Mouse (Mus musculus) limb, embryonic 11.5 days (tissue): ENCODE results near the gene Kif5c. TPM values are rescaled to one million over a fixed set of nuclear protein-coding genes. Genes with fewer than 3 reads are reported as not detected.

Experiments
- ATAC-seq: fragments of 200-750 bp; cut with Nextera tagmentation; 2 replicates; pipeline ENCODE4 v1.8.0; 2017; ENCODE audit warnings: low read depth; ENCODE audit not compliant: insufficient number of reproducible peaks, low FRiP score, low TSS enrichment
- DNase-seq: peaks from one replicate; pipeline ENCODE4 v3.0.0-alpha.2; 2015; ENCODE audit warnings: low spot score
- H3K27ac ChIP-seq: fragments of 300-500 bp; sonication (generic); replicated peaks from 2 replicates; pipeline ENCODE4 v1.5.1; 2014; ENCODE audit warnings: low read depth, mild to moderate bottlenecking, low read length
- H3K27me3 ChIP-seq: fragments of 300-500 bp; sonication (generic); 2 replicates; pipeline ENCODE4 v1.6.1; 2014; ENCODE audit warnings: mild to moderate bottlenecking, low read length, mixed read lengths; ENCODE audit not compliant: control insufficient read depth, insufficient read depth
- H3K36me3 ChIP-seq: fragments of 300-500 bp; sonication (generic); 2 replicates; pipeline ENCODE4 v1.6.1; 2014; ENCODE audit warnings: mild to moderate bottlenecking, low read length, moderate library complexity, mixed read lengths; ENCODE audit not compliant: control insufficient read depth, insufficient read depth
- H3K4me1 ChIP-seq: fragments of 300-500 bp; sonication (generic); 2 replicates; pipeline ENCODE4 v1.6.1; 2014; ENCODE audit warnings: low read length, mixed read lengths; ENCODE audit not compliant: control insufficient read depth, insufficient read depth
- H3K4me2 ChIP-seq: fragments of 300-500 bp; sonication (generic); 2 replicates; pipeline ENCODE4 v1.6.1; 2014; ENCODE audit warnings: low read depth, mild to moderate bottlenecking, moderate library complexity; ENCODE audit not compliant: severe bottlenecking
- H3K4me3 ChIP-seq: fragments of 300-500 bp; sonication (generic); 2 replicates; pipeline ENCODE4 v1.5.1; 2014; ENCODE audit warnings: low read depth, low read length
- H3K9ac ChIP-seq: fragments of 300-500 bp; sonication (generic); 2 replicates; pipeline ENCODE4 v1.6.1; 2014; ENCODE audit warnings: mild to moderate bottlenecking, low read length
- H3K9me3 ChIP-seq: fragments of 300-500 bp; sonication (generic); 2 replicates; pipeline ENCODE4 v1.6.1; 2016; ENCODE audit warnings: low read length; ENCODE audit not compliant: control insufficient read depth
- WGBS: fragments of 180-500 bp; shearing (Covaris S2); extraction: QIAGEN DNeasy Blood & Tissue Kit; methylation state at CpG from one replicate; pipeline ENCODE4 v1.1.7; 2014; 5-methylcytosine and 5-hydroxymethylcytosine counted together
- polyA plus RNA-seq: library from polyadenylated mRNA; unstranded; fragments of >200 nt; fragmentation: Nextera tagmentation; extraction: Ambion mirVana; gene quantifications from 2 replicates; pipeline ENCODE4 v1.2.1, GENCODE M21; 2014

Kif5c gene
- 15.2 TPM in 2 replicates for polyA plus RNA-seq

DNA sequence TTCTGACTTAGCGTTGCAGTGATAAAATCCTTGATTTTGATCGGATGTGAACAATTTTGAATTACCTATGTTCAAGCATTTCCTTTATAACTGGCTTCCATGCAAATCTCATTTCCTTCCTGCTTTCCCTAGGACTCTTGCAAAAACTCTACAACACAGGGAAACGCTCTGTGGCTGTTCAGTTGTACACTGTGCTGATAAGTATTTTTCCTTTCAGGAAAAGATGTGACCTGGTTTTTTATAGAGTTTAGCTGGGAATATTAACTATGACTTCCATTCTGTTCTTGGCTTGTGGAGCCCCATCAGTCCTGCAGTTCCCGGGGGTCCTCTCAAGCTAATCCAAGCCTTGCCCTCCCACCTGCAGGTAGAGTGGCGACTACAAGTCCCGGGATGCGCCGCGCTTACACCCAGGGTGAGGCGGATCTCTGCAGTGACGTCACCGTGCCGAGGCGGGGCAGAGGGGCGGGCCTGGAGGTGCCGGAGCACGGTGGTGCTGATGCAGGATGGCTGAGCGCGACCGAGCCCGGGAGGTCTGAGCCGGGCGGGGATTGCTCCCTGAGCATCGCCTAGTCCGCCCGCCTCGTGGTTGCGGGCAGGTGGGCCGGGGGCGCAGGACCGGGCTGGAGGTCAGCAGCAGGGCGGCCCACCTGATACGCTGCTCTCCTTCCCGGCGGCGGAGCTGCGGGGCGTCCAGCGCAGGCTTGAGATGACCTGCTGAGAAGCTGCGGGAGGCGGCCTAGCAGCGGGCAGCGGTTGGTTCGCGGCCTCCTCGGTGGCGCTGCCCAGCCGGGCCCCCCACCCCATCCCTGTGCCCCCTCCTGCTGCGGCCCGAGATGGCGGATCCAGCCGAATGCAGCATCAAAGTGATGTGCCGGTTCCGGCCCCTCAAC, at the start of gene Kif5c:
Gene Kif5c, plus strand, starts transcription at position 470 of the 890 bp plus-strand sequence.
- DNase-seq (peak; percentile 97), ATAC-seq (peak; percentile 97)
- Histone ChIP-seq H3K4me1 (peaks cover 5% of the 10 kb centered on the region; the same call in 1 of the 2 replicates), H3K4me3 (peak within 1 kb of the TSS; percentile 89), H3K9ac (peak within 1 kb of the TSS; percentile 76), H3K9me3 (no peaks in the 10 kb centered on the region), H3K36me3 (no peaks in the 10 kb centered on the region; the same call in 1 of the 2 replicates), H3K27me3 (no peaks in the 10 kb centered on the region), H3K27ac (no peak within 1 kb of the TSS), H3K4me2 (peak within 1 kb of the TSS; percentile 87)
- WGBS, result 5% methylated on average over 50 of the region's 54 CpGs

DNA sequence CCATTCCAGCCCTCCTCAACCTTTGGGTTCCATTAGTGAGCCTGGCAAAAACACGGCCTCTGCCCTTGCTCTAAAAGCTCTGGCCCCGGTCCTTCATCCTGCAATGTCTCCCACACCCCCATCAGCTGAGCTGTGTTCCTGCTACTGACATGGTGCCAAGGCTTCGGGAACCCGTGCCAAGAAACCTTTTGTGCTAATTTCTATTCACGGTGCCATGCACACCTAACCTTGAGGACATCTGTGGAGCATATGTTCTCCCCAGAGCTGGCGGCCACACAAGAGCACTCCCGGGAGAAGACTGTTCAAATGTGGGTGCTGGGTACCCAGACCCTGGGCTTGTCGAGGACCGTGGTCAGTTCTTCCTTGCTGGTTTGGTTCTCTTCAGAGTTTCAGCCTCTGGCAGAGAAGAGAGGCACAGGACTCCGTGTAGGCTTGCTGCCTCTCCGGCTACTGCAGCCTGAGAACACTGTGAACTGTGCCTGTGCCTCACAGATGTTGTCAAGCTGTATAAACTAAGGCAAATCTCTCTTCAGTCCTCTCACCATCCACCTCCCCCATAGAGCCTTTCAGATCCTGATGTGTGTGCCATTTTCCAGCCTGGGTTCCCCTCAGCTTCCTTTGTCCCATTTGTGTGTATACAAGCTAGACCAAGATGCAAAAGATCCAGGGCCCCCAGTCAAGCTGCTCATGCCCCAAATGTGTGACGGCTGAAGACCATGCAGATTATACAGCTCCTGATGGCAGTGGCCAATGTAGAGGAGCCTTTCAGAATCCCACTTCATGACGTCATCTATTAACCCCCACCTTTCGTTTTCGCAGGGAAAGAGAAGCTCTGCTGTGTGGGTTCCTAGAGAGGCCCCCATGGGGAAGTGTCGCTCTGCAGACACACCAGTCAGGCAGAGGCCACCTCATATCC, 49.0 kb upstream of the Kif5c start:
- WGBS, result 60% methylated on average over 16 of the region's 16 CpGs
- Histone ChIP-seq H3K4me2 (no peak overlapping the region), H3K4me1 (peaks cover 29% of the 10 kb centered on the region), H3K27me3 (no peaks in the 10 kb centered on the region), H3K9ac (no peak overlapping the region), H3K9me3 (no peaks in the 10 kb centered on the region), H3K27ac (no peak overlapping the region), H3K4me3 (no peak overlapping the region), H3K36me3 (no peaks in the 10 kb centered on the region)
- ATAC-seq, result peak; percentile 14; the same call in 1 of the 2 replicates
- DNase-seq, result peak; percentile 28

DNA sequence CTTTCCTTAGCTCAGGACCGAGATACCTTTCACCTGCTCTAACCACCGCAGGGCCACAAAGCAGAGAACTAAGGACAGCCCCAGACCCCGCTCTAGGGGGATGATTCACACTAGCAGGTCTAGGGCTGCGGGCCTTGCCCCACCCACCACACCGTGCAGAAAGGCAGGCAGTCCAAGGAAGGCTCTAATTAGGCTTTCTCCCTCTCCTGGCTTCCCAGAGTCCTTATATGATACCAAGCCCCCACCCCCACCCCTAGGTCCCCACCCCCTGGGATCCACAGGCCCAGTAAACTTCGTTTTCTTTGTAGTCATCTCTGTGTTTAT, 48.4 kb upstream of the Kif5c start:
- Histone ChIP-seq H3K27me3 (no peaks in the 10 kb centered on the region), H3K9ac (no peak overlapping the region), H3K4me2 (no peak overlapping the region), H3K27ac (no peak overlapping the region), H3K4me3 (no peak overlapping the region), H3K36me3 (no peaks in the 10 kb centered on the region), H3K4me1 (peaks cover 29% of the 10 kb centered on the region), H3K9me3 (no peaks in the 10 kb centered on the region)
- DNase-seq, result no peak
- ATAC-seq, result peak; percentile 14
- WGBS, result 37% methylated on average over 6 of the region's 6 CpGs

DNA sequence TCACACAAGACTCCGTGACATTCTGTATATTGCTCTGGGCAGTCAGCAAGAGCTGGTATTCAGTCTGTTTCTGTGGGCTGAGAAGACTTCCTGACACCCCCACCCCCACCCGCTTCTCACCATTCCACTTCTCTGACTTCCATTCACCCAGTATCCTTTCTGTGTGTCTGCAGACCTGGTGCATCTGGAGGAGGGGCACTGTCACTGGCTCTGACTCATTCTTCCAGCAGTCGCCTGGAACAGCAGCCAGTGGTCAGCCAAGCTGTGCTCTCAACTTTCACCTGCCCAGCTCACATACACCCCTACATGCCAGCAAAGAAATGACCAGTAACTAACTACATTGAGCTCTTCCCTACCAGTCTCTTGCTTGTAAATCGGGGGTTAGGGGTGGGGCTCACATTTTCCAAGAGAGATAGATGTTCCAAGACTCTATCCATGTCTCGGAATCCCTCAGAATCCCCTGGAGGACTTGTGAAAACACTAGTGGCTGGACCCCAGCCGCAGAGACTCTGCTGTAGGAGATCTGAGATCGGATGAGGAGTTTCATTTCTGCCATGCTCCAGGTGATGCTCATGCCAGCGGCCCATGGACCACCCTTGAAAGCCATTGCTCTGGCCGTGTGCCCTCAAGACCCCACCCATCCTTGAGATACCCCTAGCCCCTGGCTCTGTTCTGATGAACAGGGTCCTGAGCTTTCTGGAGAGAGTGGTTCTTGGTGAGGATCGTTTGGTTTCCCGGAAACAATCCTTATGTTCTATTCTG, 47.8 kb upstream of the Kif5c start:
- no peak for DNase-seq
- H3K9me3 ChIP-seq, result no peaks in the 10 kb centered on the region

DNA sequence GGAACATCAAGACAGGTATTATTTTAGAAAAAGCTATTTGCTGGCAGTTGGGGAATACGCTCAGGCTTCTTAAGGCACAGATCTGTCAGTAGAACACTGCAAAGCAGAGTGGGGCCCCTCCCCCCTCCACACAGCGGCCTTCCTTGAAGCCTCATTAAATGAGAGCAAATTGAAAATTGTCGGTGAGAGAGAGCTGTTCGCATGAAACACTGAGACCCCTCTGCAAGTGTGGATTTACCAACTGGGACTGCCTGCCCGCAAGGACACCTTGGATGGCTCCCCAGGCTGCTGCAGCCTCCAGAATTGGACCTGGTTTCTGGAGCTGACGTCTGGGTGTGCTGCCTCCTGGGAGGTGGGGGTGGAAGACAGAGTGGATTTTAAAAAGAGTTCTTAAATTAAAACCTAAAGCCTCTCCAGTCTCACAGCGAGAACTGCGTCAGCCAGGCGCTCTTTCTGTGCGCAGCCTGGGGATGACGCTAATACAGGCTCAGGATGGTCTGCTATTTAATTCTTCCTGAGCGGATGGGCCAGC, 46.9 kb upstream of the Kif5c start:
- ATAC-seq (0 out of 2 replicates have a peak, but pooled peaks have one; percentile 27), DNase-seq (peak; percentile 42)
- no peaks in the 10 kb centered on the region for H3K36me3 ChIP-seq
- H3K9ac ChIP-seq, result no peak overlapping the region
- no peak overlapping the region for H3K27ac ChIP-seq
- H3K9me3 ChIP-seq, result no peaks in the 10 kb centered on the region
- 41% methylated on average over 12 of the region's 12 CpGs for WGBS
- peaks cover 29% of the 10 kb centered on the region for H3K4me1 ChIP-seq
- no peak overlapping the region for H3K4me3 ChIP-seq
- no peaks in the 10 kb centered on the region for H3K27me3 ChIP-seq
- peak overlapping the region; percentile 27 for H3K4me2 ChIP-seq

More for the DNA sequence above, 47.8 kb upstream of the Kif5c start:
- Histone ChIP-seq H3K4me3 (no peak overlapping the region), H3K27me3 (no peaks in the 10 kb centered on the region), H3K4me1 (peaks cover 29% of the 10 kb centered on the region), H3K9ac (no peak overlapping the region), H3K36me3 (no peaks in the 10 kb centered on the region), H3K27ac (no peak overlapping the region), H3K4me2 (no peak overlapping the region)
- ATAC-seq, result no peak
- 74% methylated on average over 11 of the region's 11 CpGs for WGBS

DNA sequence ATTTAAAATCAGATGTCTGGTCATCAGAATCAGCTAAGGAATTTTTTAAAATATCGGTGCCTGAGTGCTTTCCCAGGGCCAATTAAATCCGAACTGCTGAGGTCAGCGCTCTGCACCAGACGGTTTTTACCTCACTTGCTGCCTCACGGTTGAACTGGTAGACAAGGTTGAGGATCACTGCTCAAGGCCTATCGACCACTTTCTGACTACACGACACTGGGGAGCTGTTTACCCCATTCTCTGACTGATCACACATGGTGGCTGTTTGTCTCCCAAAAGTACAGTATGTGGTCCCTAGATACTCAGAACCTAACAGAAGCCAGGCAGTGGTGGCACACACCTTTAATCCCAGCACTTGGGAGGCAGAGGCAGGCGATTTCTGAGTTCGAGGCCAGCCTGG, 46.4 kb upstream of the Kif5c start:
- no peaks in the 10 kb centered on the region for H3K36me3 ChIP-seq
- 63% methylated on average over 9 of the region's 9 CpGs for WGBS
- H3K27me3 ChIP-seq, result no peaks in the 10 kb centered on the region
- ATAC-seq, result no peak
- DNase-seq, result no peak
- peak overlapping the region; percentile 27; the same call in 1 of the 2 replicates for H3K4me2 ChIP-seq
- H3K27ac ChIP-seq, result no peak overlapping the region
- H3K9me3 ChIP-seq, result no peaks in the 10 kb centered on the region
- no peak overlapping the region for H3K9ac ChIP-seq
- peaks cover 29% of the 10 kb centered on the region for H3K4me1 ChIP-seq
- no peak overlapping the region for H3K4me3 ChIP-seq

DNA sequence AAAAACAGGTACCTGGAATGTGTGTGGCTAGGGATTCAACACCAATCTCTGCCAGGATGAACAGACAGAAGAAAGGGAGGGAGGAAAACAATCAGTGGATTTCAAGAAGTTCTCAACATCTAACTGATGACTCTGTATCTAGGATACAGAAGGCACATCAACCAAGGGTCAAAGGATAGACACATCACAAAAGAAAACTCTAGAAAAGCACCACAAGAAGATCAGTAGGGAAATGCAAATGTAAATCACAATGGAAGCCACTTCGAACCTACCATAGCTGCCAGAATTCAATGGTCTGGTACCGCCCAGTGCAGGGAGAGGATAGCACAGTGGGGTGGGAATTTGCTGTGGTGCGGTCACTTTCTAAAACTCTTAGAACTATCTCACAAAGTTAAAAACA, 45.8 kb upstream of the Kif5c start:
- Histone ChIP-seq H3K9me3 (no peaks in the 10 kb centered on the region), H3K27me3 (no peaks in the 10 kb centered on the region), H3K4me1 (peaks cover 29% of the 10 kb centered on the region), H3K4me2 (no peak overlapping the region), H3K9ac (no peak overlapping the region), H3K4me3 (no peak overlapping the region), H3K36me3 (no peaks in the 10 kb centered on the region), H3K27ac (no peak overlapping the region)
- DNase-seq, result no peak
- no peak for ATAC-seq
- 93% methylated on average over 3 of the region's 3 CpGs for WGBS
